Mouse (Mus musculus) right cerebral cortex, postnatal 10 days (tissue): Measurements from ENCODE around the gene Bend7.

Source experiments
- DNase-seq, 2 experiments: peaks; one replicate each; pipeline ENCODE4 v3.0.0; 2021; ENCODE audit warnings: low spot score in 2 of 2

The Bend7 gene

DNA sequence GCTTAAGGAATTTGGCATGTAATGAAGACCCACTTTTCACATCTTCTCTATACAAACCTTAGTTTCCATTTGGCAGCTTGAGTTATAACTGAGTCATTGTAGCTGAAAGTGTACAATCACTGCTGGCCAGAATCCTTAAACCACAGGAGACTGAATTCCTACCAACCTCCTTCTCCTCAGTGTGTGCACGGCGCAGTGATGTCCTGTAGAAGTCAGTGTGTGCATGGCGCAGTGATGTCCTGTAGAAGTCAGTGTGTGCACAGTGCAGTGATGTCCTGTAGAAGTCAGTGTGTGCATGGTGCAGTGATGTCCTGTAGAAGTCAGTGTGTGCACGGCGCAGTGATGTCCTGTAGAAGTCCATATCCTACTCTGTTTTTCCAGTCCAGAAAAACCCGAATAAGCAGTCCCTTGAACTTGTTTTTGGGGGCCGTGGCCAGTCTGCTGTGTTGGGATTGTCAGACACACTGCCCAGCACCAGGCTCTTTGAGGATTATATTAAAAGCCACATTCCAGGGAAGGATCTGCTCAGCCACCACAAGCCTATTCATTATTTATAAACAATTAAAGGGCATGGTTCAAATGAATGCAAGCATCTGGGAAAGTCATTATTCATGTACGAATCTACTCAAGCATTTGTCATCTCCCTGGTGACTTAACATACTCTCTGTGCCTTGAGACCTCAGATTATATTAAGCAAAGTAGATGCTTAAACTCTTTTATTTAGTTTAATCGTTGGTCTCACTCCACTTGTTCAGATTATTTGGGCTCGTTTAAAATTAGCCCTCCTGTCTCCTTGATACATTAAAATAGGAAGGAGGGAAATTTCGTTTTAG lies 65.4 kb downstream of the Bend7 start:
- no peak for DNase-seq

DNA sequence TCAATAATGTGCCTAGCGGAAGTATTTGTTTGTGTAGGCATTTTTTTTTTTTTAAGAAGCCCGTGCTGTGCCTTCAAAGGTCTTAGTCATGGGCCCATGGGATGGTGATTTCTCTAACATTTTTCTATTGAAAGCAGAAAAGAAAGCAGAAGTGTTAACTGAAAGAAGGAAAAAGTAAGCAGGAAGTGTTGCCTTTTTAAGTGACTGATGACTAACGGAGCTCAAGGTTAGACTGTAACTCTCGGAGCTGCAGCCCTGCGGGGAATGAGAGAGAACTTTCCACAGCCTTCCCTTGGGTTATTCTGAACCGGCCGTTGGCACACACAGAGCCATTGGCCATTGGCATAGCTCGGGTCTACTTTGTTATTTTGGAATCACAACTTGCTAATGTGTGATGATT lies 66.4 kb downstream of the Bend7 start:
- DNase-seq: no peak

DNA sequence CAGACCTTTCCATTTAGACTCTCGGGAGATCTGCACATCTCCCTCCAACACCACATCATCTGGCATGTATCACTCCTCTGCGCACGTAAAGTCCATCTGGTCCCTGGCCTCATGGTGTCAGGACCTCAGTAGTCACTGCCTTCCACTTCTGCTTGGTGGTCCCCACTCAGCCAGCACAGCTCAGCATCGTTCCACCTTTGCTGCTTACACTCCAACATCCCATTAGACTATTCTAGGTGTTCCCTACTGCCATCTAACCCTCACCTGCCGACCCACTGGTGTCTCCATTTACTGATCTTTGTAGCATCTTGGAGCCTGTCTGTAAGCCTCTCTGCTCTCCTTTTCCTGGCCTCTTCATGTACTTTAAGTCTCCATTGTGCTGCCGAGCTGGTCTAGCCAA lies 67.4 kb downstream of the Bend7 start:
- no peak for DNase-seq

DNA sequence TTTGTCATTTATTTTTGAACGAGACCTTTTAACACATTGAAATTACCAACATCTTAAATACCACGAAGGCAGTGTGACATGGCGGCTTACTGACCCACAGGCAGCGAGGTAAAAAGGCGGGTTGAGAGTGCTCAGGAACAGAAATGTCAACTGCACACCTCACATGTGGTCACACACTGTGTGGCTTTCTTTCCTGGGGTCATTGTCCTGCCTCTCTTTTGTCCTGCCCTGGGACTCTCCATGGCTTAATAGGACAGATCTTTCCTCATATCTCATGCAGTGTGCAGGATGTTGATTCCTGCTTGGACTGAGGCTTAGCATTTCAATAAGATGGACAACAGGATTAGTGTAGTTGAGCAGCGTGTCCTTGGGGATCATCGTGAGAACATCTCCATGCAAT lies 69.6 kb downstream of the Bend7 start:
- no peak for DNase-seq

DNA sequence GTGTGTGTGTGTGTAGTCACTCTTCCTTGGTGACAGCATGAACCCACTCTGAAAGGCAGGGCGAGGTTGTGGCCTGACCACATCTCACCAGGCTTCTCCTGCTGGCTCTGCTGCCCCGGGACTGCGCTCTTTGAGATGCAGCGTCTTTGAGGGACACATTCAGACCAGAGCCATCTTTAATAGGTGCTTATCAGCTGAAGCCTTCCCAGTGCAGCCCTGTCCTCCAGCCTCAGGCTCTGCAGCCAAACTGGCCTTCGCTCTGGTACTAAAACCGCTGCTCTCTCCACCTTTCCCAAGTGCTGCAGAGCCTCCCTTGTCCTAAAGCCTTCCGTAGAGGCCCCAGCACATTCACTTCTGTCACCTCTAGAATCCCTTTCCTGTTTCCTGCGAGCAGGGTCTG lies 74.0 kb downstream of the Bend7 start:
- no peak for DNase-seq

DNA sequence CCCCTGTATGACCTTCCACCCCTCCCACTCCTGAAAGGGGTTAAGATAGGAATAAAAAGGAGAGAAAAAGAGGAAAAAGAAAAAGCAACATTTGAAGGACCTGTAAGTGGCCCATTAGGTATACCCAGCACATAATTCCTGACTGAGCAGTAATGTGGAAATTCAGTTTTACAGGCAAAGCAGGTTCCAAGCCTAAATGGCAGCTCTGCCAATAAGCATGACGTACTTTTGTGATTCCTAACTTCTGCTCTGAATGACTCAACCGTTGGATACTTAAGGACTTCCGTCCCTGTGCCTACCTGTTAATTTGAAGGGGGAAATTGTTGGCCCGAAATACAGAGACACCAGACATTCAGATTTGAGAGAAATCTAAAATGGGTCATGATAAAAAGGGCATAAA lies 74.9 kb downstream of the Bend7 start:
- DNase-seq: no peak

DNA sequence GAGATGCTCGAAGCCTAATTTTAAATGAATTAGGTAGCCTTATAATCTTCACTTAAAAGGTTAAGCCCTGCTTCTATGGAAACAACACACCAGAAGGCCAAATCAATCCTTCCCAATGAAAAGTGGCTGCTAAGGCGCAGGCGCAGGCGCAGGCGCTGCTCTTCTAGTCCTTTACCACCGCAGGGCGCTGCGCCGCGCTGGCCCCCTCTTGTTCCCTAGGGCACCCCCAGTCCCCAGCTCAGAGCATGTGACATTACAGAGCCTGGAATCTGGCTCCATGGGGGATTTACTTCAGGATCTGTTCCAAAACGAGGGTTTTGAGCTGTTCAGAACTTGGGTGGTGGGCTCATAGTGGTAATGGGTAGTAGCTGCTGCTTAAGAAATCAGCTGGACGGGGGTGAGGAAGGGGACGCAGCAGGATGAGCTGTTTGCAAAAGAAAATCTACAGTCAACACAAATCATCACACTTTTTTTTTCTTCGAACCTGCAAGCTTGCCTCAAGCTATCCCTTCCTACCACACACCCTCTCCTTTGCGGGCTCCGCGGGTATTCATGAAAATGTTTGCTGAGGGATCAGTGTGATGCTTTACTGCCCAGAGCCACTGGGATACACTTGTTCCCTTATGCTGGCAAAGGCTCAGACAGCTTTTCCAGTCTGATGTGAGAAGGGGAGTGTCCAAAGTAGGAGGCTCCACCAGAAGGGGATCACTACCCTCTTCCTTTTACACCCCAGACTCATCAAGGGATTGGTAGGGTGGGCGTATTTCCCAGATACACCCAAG lies 85.0 kb downstream of the Bend7 start:
- no peak for DNase-seq

DNA sequence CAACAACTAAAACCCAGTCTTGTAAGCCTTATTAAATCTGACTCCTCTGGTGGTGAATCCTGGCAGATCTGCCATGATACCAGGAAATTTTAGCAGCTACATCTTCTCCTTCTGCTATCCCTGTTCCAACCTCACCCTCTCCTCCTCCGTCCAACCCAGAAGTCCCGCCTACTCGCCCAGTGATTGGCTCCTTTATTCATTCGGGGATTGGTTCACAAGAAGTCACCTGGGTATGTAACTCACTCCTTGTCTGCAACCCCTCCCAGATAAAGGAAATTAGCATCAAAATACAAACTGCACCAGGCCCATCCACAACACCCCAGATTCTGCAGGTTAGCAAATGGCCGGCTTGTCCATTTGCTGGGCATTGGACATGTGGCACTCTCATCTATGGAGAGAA lies 98.7 kb downstream of the Bend7 start:
- DNase-seq: no peak

DNA sequence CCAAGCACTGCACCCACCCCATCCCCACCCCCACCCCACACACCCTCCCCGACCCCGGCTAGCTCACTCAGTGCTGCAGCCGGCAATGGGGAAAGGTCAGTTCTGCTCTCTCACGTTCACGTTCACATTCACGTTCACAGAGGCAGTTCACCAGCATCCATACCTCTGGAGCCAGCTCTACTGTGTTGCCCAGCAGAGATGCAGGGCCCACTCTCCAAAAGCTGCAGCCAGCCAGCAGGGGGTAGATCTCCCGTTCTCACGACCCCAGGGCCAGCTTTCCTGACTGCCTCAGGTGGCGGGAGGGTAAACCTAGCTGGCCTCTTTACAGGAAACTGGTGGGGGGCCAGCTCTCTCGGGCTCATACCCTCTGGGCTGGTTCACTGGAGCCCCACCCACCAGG lies 100.0 kb downstream of the Bend7 start:
- DNase-seq: no peak

DNA sequence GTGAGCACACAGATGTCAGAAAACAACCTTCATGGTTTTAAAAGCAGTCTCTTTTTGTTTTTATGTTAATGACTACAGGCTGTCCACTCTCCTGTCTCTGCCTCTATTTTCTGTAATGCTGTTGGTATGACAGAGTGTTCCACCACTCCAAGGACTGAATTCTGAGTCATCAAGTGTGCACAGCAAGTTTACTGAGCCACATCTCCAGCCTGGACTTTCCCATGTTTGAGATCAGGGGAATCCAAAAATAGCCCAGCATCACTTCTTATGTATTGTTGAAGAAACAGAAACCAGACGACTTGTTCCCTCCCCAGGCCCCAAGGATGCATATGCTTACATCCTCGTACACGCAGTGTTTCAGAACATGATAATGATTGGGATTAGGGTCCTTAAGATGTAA lies 102.6 kb downstream of the Bend7 start:
- DNase-seq: no peak

DNA sequence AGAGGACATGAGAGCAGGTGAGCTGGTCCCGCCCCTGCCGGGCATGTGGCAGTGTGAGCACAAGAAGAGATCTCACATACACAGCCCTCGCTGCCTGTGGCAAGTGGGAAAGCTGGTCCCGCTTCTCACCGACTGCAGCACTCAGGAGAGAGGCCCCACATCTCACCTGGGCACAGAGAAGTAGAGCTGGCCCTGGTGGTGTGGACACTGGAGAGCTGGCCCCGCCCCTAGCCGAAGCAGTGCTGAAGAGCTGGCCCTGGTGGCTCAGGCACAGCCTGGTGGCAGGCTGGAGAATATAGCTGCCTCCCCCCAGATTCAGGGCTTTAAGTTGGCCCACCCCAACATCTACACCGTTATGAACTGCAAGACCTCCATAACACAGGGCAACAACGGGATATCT lies 106.4 kb downstream of the Bend7 start:
- no peak for DNase-seq

DNA sequence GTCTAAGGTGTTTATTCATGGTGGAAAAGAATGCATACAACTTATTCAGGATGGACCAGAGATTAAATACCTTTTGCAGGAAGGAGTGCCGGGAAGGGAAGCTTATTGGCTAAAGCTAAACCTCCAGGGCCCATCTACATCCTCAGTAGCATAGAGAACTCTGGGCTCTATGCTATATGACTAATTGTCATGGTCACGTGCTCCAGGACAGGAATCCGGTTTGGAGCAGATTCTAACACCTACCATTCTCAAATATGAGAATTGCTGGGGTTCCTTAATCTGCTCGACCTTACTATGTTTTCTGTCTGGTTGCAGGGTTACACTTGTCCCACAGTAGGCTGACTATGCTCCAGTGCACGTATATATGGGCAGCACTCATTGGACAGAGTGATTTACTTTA lies 110.4 kb downstream of the Bend7 start:
- DNase-seq: no peak

DNA sequence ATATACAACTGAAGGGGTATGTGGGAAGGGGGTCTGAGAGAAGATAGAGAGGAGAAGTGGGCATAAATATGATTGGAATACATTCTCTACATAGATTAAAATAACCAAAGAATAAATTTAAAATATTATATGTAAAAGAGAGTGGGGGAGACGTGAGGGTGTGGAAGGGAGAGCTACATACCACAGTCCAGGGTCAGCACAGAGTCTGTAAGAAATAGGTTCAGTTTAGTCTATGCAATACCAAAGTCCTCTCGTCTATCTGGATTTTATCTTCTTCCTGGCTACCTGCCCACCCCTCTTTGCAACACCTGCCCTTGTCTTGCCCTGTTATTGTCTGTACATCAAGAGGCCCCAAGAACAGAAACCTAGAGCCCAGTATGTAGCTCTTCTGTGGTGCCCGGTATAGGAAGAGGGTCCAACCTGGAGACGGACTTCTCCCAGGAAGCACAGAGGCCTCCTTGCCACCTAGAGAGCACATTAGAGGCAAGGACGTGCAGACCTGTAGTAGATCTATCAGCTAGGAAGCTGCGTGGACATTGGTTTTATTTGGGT lies 110.9 kb downstream of the Bend7 start:
- no peak for DNase-seq

DNA sequence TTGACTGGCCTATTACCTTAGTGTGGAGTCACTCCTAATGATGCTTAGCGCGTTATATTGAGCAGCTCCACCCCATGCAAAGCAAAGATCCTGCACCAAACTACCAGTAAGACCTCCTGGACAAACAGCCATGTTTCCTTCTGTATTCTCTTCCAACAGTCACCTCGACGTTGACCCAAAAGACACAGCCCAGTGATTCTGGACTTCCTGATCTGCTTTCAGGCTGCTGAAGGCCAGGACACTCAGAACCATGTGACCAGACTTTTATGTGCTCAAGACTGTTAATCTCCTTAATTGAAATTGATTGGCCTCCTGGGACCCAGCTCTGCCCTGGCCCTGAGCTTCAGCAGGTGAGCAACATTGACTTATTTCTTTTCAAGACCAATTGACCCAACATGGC lies 111.4 kb downstream of the Bend7 start:
- no peak for DNase-seq

DNA sequence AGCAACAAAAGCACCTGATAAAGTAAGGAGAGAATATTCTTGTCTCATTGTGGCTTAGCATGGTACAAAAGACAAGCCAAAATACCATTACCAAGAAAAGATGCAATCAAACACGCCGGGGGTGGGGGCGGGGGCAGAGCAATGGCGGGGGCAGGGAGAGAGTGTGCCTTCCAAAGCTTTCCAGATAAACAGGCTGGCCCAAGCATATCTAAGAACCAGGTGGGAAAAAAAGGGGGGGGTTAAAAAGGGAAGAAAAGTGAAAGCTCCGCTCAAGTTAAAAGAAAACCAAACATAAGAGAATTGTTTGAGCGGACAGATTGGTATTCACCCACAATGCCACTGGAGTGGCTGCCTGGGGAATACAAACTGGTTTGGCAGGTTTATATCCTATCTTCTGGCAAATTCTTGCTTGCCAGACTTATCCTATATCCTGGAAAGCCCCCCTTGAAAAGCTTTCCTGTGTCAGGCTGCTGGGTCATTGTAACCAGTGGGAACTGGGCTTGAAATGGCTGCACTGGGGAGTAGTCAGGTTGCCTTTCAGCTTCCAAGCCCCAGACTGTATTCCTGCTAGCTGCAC lies 111.9 kb downstream of the Bend7 start:
- no peak for DNase-seq

DNA sequence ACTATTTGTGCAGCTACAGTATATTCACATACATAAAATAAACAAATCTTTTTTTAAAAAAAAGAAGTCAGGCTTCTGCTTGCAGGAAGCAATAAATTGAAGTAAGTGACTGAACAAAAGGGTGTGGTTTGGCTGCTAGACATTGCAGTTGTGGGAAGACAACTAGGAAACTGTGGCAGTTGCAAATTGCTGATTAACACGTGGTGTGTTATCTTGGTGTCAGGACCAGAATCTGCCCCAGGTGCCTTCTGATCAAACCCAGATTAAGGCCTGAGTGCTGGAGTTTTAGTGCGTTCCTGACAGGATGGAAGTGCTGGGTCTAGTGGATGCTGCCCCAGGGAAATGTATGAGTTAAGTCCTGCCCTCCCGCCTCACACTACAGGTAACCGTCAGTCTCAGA lies 113.9 kb downstream of the Bend7 start:
- DNase-seq: no peak

DNA sequence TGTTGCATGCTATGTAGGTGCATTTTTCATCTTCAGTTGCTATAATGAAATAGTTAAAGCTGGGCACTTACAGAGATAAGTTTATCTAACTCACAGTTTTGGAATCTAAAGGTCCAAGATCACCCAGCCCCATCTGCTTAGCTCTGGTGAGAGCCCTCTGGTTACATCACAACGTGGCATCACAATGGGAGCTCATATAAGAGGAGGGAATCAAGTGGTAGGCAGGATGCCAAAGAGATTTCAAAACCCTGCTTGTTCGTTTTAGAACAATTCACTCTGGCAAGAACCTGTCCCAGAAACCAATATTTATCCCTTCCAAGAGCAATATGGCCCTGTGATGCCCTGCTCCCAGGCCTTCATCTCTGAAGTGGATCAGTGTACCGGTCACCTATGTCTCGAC lies 114.5 kb downstream of the Bend7 start:
- DNase-seq: no peak

DNA sequence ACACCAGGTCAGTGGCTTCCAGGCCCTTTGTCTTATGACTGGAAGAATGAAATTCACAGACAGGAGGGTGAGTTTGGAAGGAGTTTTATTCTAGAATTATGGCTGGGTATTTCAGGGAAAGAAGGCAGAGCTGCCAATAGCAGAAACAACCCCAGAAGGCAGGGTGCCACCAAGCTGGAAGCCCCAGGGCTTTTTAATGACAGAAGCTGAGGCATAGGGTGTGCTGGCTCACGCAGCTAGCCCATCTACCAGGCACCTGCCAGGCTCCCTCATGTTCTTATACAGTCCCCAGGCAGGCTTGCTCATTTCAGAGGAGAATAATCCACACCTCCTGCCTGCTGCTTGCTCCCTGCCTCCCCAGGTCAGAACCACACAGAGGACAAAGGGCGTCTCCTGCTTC lies 131.8 kb downstream of the Bend7 start:
- DNase-seq: no peak
